Comparison of ENCODE assay signal across 14 mouse cellular contexts in genomic region chr5:105499396-105499795, GRCm38 (mm10). TPM values are rescaled to one million over a fixed set of nuclear protein-coding genes. Genes with fewer than 3 reads are reported as not detected.
DNase-seq lines count a peak whose midpoint lies in the region; ATAC-seq and TF ChIP-seq lines count a peak whose summit lies in the region.
"Had no signal": no experiment of that assay in that cellular context is flagged by ENCODE, and none has a peak within 500 bp of the region (broad histone marks: within the 10 kb centered on the region; RNA-seq: fewer than 3 reads in every experiment).

No protein-coding gene starts in this region.

- no peak for DNase-seq in layer of hippocampus, adult 2 months (ENCODE audit: low spot score in 2 of 2)
- no peak for DNase-seq in layer of hippocampus, adult 18-20 months (ENCODE audit: low spot score in 2 of 2)
- DNase-seq in CD4-positive helper T cell, adult 2 months (ENCODE audit: low read depth, low spot score), result peak; percentile 40
- peak; percentile 46 for DNase-seq in R1 (ENCODE audit: low read depth, low spot score)
- no peak for DNase-seq in kidney, postnatal 10 days
- DNase-seq in forebrain, postnatal 0 days, result no peak
- no peak for DNase-seq in retina, postnatal 1 day
- DNase-seq: cerebellum, adult 2 months; layer of hippocampus, adult 9-11 months; lung, postnatal 14 days; right cerebral cortex, postnatal 25 days had no signal

- no peak overlapping the region for H3K4me3 ChIP-seq in layer of hippocampus, adult 2 months
- no peak overlapping the region for H3K4me3 ChIP-seq in myocyte
- no peak overlapping the region for H3K4me3 ChIP-seq in forebrain, postnatal 0 days (ENCODE audit: low read depth, low read length)

- no peak overlapping the region for H3K9ac ChIP-seq in forebrain, postnatal 0 days

- TF ChIP-seq POLR2A in myocyte (IDR thresholded peaks at IDR 0.05; ENCODE audit: insufficient read length, low read depth), result peak; percentile 53

- H3K4me1 ChIP-seq in forebrain, postnatal 0 days (ENCODE audit: insufficient read depth), result peaks cover 20% of the 10 kb centered on the region

- H3K79me2 ChIP-seq in myocyte (ENCODE audit: control insufficient read depth, insufficient read depth), result no peaks in the 10 kb centered on the region

- no peaks in the 10 kb centered on the region for H3K36me3 ChIP-seq in myocyte (ENCODE audit: control insufficient read depth, insufficient read depth)
- H3K36me3 ChIP-seq in forebrain, postnatal 0 days (ENCODE audit: insufficient read depth), result no peaks in the 10 kb centered on the region
- H3K36me3 ChIP-seq: G1E had no signal

- H3K27ac ChIP-seq in layer of hippocampus, adult 2 months, result 0 out of 2 replicates have a peak overlapping the region, but pooled peaks have one; percentile 12
- no peak overlapping the region for H3K27ac ChIP-seq in forebrain, postnatal 0 days (ENCODE audit: low read depth, low read length)
- H3K27ac ChIP-seq: kidney, postnatal 0 days had no signal

- H3K4me2 ChIP-seq in myocyte (ENCODE audit: low read depth), result peak overlapping the region; percentile 78
- H3K4me2 ChIP-seq in forebrain, postnatal 0 days (ENCODE audit: low read depth), result no peak overlapping the region

- H3K27me3 ChIP-seq in myocyte (ENCODE audit: control insufficient read depth, insufficient read depth, insufficient read length), result no peaks in the 10 kb centered on the region
- H3K27me3 ChIP-seq in forebrain, postnatal 0 days (ENCODE audit: insufficient read depth, low read length), result no peaks in the 10 kb centered on the region; the same call in 1 of the 2 replicates

- WGBS in forebrain, postnatal 0 days, result 67% methylated on average over 1 of the region's 1 CpGs

- TF ChIP-seq CTCF in layer of hippocampus, adult 2 months (conservative IDR thresholded peaks at IDR 0.05), result no peak
- no peak for TF ChIP-seq CTCF in forebrain, postnatal 0 days (IDR thresholded peaks at IDR 0.05; ENCODE audit: low read depth)

- H3K9me3 ChIP-seq in forebrain, postnatal 0 days (ENCODE audit: low read length), result no peaks in the 10 kb centered on the region

- no peak for ATAC-seq in forebrain, postnatal 0 days

- H3ac ChIP-seq in myocyte (ENCODE audit: control insufficient read depth, insufficient read length), result no peak overlapping the region

TF ChIP-seq in myocyte, 11 proteins besides CTCF, POLR2A, EP300 and RAD21:
- TF ChIP-seq POLR2AphosphoS2 (IDR thresholded peaks at IDR 0.05; ENCODE audit: insufficient read length, low read depth) (peak; percentile 40), USF1 (IDR thresholded peaks at IDR 0.05; ENCODE audit: low read depth) (no peak), E2F4 (IDR thresholded peaks at IDR 0.05; ENCODE audit: insufficient read depth) (no peak)

RNA-seq across cellular contexts. Expression of gene Lrrc8c, which starts 19.8 kb away (rescaled TPM):
- total RNA-seq in layer of hippocampus, adult 2 months (2021), result 10 to 100 TPM; 29.8 to 30.7 TPM
- 10 to 100 TPM; 29.8 to 35.1 TPM for total RNA-seq in layer of hippocampus, adult 18-20 months (2021)
- 7.9 TPM for polyA plus RNA-seq in myocyte (2012; fragmentation: generic; extraction: Trizol)
- 6.2 and 6.9 TPM in 2 replicates for total RNA-seq in forebrain, postnatal 0 days (2014; rRNA removed)
- polyA plus RNA-seq in forebrain, postnatal 0 days (2015; fragmentation: Nextera tagmentation; extraction: Ambion mirVana), result 10.0 and 11.5 TPM in 2 replicates

Comparison
In these comparisons a context has a peak if more than half of its experiments do, and no peak if none do; other contexts are left out.
1. DNase-seq: peak in CD4-positive helper T cell, adult 2 months (single experiment) and R1 (single experiment); none in layer of hippocampus, adult 2 months (0 of 2), layer of hippocampus, adult 18-20 months (0 of 2), kidney, postnatal 10 days (single experiment), forebrain, postnatal 0 days (single experiment) and retina, postnatal 1 day (single experiment).